Mouse (Mus musculus) C2C12 (cell line): ENCODE data around the gene Tmem150b. TPM values are rescaled to one million over a fixed set of nuclear protein-coding genes. Genes with fewer than 3 reads are reported as not detected.

Experiments
- H3K27me3 ChIP-seq: one replicate; pipeline ENCODE4 v1.6.1; 2011; ENCODE audit not compliant: control insufficient read depth, insufficient read depth, insufficient read length
- H3K36me3 ChIP-seq: one replicate; pipeline ENCODE4 v1.6.1; 2011; ENCODE audit not compliant: control insufficient read depth, insufficient read depth
- H3K4me3 ChIP-seq: one replicate; pipeline ENCODE4 v1.5.1; 2011; ENCODE audit warnings: mild to moderate bottlenecking, control low read depth; ENCODE audit not compliant: poor library complexity, insufficient read depth, severe bottlenecking
- H3K79me2 ChIP-seq: one replicate; pipeline ENCODE4 v1.6.1; 2011; ENCODE audit not compliant: control insufficient read depth, insufficient read depth
- H3K79me3 ChIP-seq: one replicate; pipeline ENCODE4 v1.6.1; 2011; ENCODE audit warnings: low read depth, control low read depth
- H3ac ChIP-seq: one replicate; pipeline ENCODE3; 2011; ENCODE audit warnings: low read depth; ENCODE audit not compliant: control insufficient read depth, insufficient read length
- CEBPB ChIP-seq: IDR thresholded peaks from one replicate; pipeline ENCODE4 v1.6.1; 2011; ENCODE audit warnings: low read depth, mild to moderate bottlenecking, control low read depth, moderate library complexity
- CTCF ChIP-seq: IDR thresholded peaks from one replicate; pipeline ENCODE4 v1.5.1; 2011; ENCODE audit not compliant: control insufficient read depth, insufficient read depth, insufficient read length
- FOSL1 ChIP-seq: IDR thresholded peaks from one replicate; pipeline ENCODE4 v1.8.0; 2011; ENCODE audit warnings: mild to moderate bottlenecking, low read length; ENCODE audit not compliant: poor library complexity, insufficient read depth, severe bottlenecking
- MAX ChIP-seq: IDR thresholded peaks from one replicate; pipeline ENCODE4 v1.6.1; 2011; ENCODE audit warnings: mild to moderate bottlenecking, control low read depth
- MYOD1 ChIP-seq: IDR thresholded peaks from one replicate; pipeline ENCODE4 v1.6.1; 2011; ENCODE audit warnings: low read depth; ENCODE audit not compliant: control insufficient read depth, insufficient read length
- MYOG ChIP-seq: IDR thresholded peaks from one replicate; pipeline ENCODE4 v1.6.1; 2011; ENCODE audit not compliant: control insufficient read depth, insufficient read length; ENCODE audit errors: extremely low read depth
- USF1 ChIP-seq: IDR thresholded peaks from one replicate; pipeline ENCODE4 v1.6.1; 2011; ENCODE audit warnings: low read depth, mild to moderate bottlenecking, control low read depth, moderate library complexity
- polyA plus RNA-seq: library from polyadenylated mRNA; unstranded; fragments of >200 nt; fragmentation: generic; extraction: Trizol; gene quantifications from one replicate; pipeline ENCODE4 v1.2.1, GENCODE M21; 2012; ENCODE audit warnings: missing spikeins

Gene Tmem150b
- polyA plus RNA-seq, 1 experiment = 0.07 TPM

DNA sequence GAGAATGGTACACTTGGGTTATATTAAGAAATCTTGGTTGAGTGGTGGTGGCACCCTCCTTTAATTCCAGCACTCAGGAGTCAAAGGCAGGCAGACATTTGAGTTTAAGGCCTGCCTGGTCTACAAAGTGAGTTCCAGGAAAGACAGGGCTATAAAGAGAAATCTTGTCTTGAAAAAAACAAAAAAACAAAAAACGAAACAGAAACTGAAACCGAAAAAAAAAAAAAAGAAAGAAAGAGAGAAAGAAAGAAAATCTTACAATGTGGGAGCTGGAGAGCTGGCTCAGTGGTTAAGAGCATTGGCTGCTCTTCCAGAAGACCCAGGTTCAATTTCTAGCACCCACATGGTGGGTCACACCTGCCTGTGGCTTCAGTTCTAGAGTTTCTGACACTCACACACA is 61.3 kb downstream of the Tmem150b start:
- Histone ChIP-seq H3K4me3 (no peak overlapping the region), H3K79me3 (no peaks in the 10 kb centered on the region), H3ac (no peak overlapping the region), H3K79me2 (peaks cover under 1% of the 10 kb centered on the region), H3K36me3 (peaks cover 4% of the 10 kb centered on the region), H3K27me3 (no peaks in the 10 kb centered on the region)
- TF ChIP-seq MYOD1 = no peak
- no peak for TF ChIP-seq CEBPB
- no peak for TF ChIP-seq MAX
- no peak for TF ChIP-seq FOSL1

DNA sequence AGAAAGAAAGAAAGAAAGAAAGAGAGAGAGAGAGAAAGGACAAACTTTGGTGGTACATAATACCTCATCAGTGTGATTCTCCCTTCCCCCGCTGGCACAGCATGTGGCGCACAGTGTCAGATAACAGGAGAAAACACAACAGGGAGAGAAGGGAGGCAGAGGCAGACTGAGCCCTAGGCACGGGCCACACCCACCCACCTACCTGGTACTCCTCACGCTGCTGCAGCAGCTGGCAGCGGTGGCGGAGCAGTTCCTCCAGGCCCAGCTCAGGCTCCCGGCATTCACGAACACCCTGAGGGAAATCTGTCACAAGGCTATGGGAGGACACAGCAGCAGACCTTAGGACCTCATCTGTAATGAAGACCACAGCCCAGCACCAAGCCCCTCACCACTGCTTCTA is 61.9 kb downstream of the Tmem150b start:
- Histone ChIP-seq H3K79me3 (peaks cover 1% of the 10 kb centered on the region), H3K27me3 (no peaks in the 10 kb centered on the region), H3K36me3 (peaks cover 4% of the 10 kb centered on the region), H3ac (no peak overlapping the region), H3K4me3 (no peak overlapping the region), H3K79me2 (peaks cover 6% of the 10 kb centered on the region)
- no peak for TF ChIP-seq CEBPB
- no peak for TF ChIP-seq CTCF
- no peak for TF ChIP-seq MYOD1
- TF ChIP-seq USF1 = no peak
- no peak for TF ChIP-seq MAX
- no peak for TF ChIP-seq MYOG
- TF ChIP-seq FOSL1 = no peak

DNA sequence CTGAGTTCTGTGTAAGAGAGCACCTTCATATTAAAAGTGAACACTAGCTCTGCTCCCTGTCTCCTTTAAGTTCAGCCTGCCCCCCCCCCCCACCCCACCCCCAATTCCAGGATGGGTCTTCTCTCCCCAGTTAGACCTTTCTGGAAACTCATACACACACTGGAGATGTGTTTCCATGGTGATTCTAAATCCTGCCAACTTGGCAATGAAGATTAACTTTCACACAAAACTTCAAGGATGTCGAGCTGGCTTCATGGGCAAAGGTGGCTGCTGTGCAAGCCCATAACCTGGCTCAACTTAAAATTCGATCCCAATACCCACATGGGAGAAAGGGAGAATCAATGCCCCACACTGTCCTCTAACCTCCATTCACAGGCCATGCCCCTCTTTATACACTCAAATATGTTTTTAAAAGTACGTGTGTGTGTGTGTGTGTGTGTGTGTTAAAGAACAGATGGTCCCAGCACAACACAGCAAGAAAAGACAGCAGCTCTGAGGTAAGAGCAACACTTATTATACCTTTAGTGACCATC is 65.1 kb downstream of the Tmem150b start:
- H3K4me3 ChIP-seq = no peak overlapping the region
- peaks cover 32% of the 10 kb centered on the region for H3K79me3 ChIP-seq
- TF ChIP-seq CTCF (no peak), CEBPB (no peak), MAX (no peak), USF1 (no peak), MYOD1 (no peak), FOSL1 (no peak), MYOG (no peak)
- no peaks in the 10 kb centered on the region for H3K36me3 ChIP-seq
- peaks cover 38% of the 10 kb centered on the region for H3K79me2 ChIP-seq
- no peaks in the 10 kb centered on the region for H3K27me3 ChIP-seq
- H3ac ChIP-seq = no peak overlapping the region

DNA sequence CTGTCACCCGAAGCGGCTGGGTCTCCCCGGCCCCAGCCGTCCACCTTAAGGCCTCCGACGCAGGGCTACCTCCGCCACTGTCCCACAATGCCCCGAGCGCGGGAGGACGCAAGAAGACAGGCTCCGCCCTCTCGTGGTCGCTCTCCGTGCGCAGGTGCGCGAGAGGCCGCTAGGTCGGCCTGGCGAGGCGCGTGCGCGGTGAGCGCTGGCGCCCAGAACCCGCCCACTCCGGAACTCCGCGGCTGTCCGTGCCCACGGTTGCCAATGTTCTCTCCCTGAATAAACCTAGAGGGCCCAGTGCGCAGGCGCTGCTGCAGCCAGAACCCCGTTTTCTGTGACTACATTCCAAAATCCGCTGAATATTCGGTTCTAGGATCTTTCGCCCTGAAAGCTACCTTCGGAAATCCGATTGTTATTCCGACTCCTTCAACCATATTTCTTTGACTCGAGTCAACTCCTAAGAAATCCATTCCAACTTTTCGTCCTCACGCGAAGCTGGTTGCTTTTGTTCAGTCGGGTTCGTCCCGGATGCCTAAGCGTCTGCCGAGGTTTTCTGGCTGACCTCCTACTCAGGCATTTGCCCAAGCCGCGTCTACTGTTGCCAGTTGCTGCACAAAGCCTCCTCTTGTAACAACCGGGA is 66.0 kb downstream of the Tmem150b start, which contains the start of gene Ppp6r1:
Gene Ppp6r1, minus strand, starts transcription at position 108 of the 640 bp plus-strand sequence.
- H3ac ChIP-seq = peak within 1 kb of the TSS; percentile 85
- H3K79me3 ChIP-seq = peaks cover 41% of the 10 kb centered on the region
- H3K36me3 ChIP-seq = no peaks in the 10 kb centered on the region
- no peaks in the 10 kb centered on the region for H3K27me3 ChIP-seq
- peaks cover 48% of the 10 kb centered on the region for H3K79me2 ChIP-seq
- H3K4me3 ChIP-seq = peak within 1 kb of the TSS; percentile 72
- TF ChIP-seq MAX (no peak), CEBPB (no peak), MYOG (no peak), USF1 (no peak), MYOD1 (no peak), CTCF (no peak), FOSL1 (no peak)

DNA sequence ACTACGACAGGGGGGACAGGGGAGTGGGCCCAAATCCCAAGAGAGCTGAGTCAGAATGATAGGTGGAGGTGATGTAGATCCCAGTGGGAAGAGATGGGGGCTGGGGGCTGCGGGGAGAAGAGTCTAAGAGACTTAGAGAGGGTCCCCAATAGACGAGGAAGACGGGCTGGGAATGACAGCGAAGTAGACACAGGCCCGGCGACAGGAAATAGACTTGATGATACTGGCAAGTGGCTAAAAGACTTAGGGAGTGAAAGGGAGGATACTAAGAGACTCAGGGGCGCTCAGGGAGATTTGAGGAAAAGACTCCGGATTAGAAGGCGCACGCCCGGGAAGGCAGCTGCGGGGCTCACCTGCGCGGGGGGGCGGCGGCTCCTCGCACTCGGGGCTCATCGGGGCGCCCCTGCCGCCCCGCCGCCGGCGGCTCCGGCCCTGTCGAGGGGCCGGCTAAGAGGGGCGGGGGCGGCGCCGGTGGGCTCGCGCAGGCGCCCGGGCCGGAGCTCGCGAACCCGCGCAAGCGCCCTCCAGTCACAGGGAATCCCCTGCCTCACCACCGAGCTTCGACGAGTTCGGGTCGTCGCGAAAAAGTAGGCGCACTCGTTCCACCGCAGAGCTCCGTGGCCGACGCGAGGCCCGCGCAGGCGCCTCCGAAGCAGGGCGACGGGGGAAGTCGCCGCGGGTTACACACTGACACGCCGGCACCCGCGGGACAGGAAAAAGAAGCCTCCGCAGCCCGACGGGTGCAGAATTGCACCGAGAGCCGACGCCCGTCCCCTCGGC is 66.7 kb downstream of the Tmem150b start:
- no peak for TF ChIP-seq MYOD1
- no peak for TF ChIP-seq CEBPB
- TF ChIP-seq MAX = no peak
- no peak for TF ChIP-seq FOSL1
- no peak for TF ChIP-seq USF1
- TF ChIP-seq CTCF = no peak
- TF ChIP-seq MYOG = no peak

More for the DNA sequence above, 66.7 kb downstream of the Tmem150b start:
- Histone ChIP-seq H3K27me3 (no peaks in the 10 kb centered on the region), H3ac (peak overlapping the region; percentile 85), H3K79me3 (peaks cover 47% of the 10 kb centered on the region), H3K79me2 (peaks cover 55% of the 10 kb centered on the region), H3K36me3 (no peaks in the 10 kb centered on the region), H3K4me3 (peak overlapping the region; percentile 72)
